Mouse (Mus musculus) c-Kit-positive CD71-positive TER-119-negative erythroid progenitor cells, embryonic 14.5 days (primary cell): ENCODE results near the gene Wdr46.

ENCODE experiments used
- DNase-seq: peaks from one replicate; pipeline ENCODE4 v3.0.0-alpha.2; 2013; ENCODE audit warnings: low read depth

Gene Wdr46

GRCm38 (mm10) chr17:33911052-33911812 lies 29.2 kb upstream of the Wdr46 start:
- DNase-seq, result no peak

GRCm38 (mm10) chr17:33911813-33912414 lies 28.5 kb upstream of the Wdr46 start:
- no peak for DNase-seq

- DNase-seq, result no peak
Observed at GRCm38 (mm10) chr17:33913264-33913663, 27.2 kb upstream of the Wdr46 start.

- no peak for DNase-seq
Observed at GRCm38 (mm10) chr17:33913905-33914304, 26.6 kb upstream of the Wdr46 start.

- no peak for DNase-seq
Observed at GRCm38 (mm10) chr17:33914969-33915391, 25.5 kb upstream of the Wdr46 start.

- DNase-seq, result peak; percentile 93
Observed at GRCm38 (mm10) chr17:33915671-33916250, 24.7 kb upstream of the Wdr46 start, which contains the start of the genes Tapbp and Zbtb22. Tapbp (plus strand) TSS chr17:33915899. Zbtb22 (plus strand) TSS chr17:33915904.

GRCm38 (mm10) chr17:33916294-33916693 lies 24.2 kb upstream of the Wdr46 start:
- DNase-seq, result no peak

- no peak for DNase-seq
Observed at GRCm38 (mm10) chr17:33916847-33917655, 23.4 kb upstream of the Wdr46 start.

GRCm38 (mm10) chr17:33917656-33918292 lies 22.7 kb upstream of the Wdr46 start:
- no peak for DNase-seq

GRCm38 (mm10) chr17:33918293-33919203 lies 21.9 kb upstream of the Wdr46 start:
- no peak for DNase-seq

- DNase-seq, result peak; percentile 91
Observed at GRCm38 (mm10) chr17:33919351-33920281, 20.8 kb upstream of the Wdr46 start.

GRCm38 (mm10) chr17:33920282-33921097 lies 20.0 kb upstream of the Wdr46 start:
- peak; percentile 90 for DNase-seq

GRCm38 (mm10) chr17:33921361-33921760 lies 19.1 kb upstream of the Wdr46 start:
- DNase-seq, result no peak

GRCm38 (mm10) chr17:33924577-33925283 lies 15.7 kb upstream of the Wdr46 start:
- DNase-seq, result no peak

- DNase-seq, result no peak
Observed at GRCm38 (mm10) chr17:33925406-33926116, 14.9 kb upstream of the Wdr46 start.

- DNase-seq, result no peak
Observed at GRCm38 (mm10) chr17:33926207-33926932, 14.1 kb upstream of the Wdr46 start.
